Mouse (Mus musculus) hindbrain, embryonic 15.5 days (tissue): ENCODE data around the gene Rps8. TPM values are rescaled to one million over a fixed set of nuclear protein-coding genes. Genes with fewer than 3 reads are reported as not detected.

Experiments
- ATAC-seq: fragments of 200-750 bp; cut with Nextera tagmentation; 2 replicates; pipeline ENCODE4 v1.8.0; 2017; ENCODE audit warnings: low read depth, moderate number of reproducible peaks, moderate TSS enrichment; ENCODE audit not compliant: low FRiP score
- H3K27ac ChIP-seq: fragments of 300-500 bp; sonication (generic); replicated peaks from 2 replicates; pipeline ENCODE4 v1.5.1; 2015; ENCODE audit warnings: mild to moderate bottlenecking, inconsistent platforms
- H3K27me3 ChIP-seq: fragments of 300-500 bp; sonication (generic); 2 replicates; pipeline ENCODE4 v1.6.1; 2015; ENCODE audit warnings: control low read depth, inconsistent platforms
- H3K36me3 ChIP-seq: fragments of 300-500 bp; sonication (generic); 2 replicates; pipeline ENCODE4 v1.6.1; 2015; ENCODE audit warnings: control low read depth, inconsistent platforms
- H3K4me1 ChIP-seq: fragments of 300-500 bp; sonication (generic); replicated peaks from 2 replicates; pipeline ENCODE4 v1.6.1; 2015; ENCODE audit warnings: control low read depth, inconsistent platforms
- H3K4me2 ChIP-seq: fragments of 300-500 bp; sonication (generic); 2 replicates; pipeline ENCODE4 v1.6.1; 2015; ENCODE audit warnings: moderate library complexity, mild to moderate bottlenecking, inconsistent platforms
- H3K4me3 ChIP-seq: fragments of 300-500 bp; sonication (generic); 2 replicates; pipeline ENCODE4 v1.5.1; 2015; ENCODE audit warnings: mild to moderate bottlenecking, inconsistent platforms
- H3K9ac ChIP-seq: fragments of 300-500 bp; sonication (generic); 2 replicates; pipeline ENCODE4 v1.6.1; 2015; ENCODE audit warnings: inconsistent platforms
- H3K9me3 ChIP-seq: fragments of 300-500 bp; sonication (generic); 2 replicates; pipeline ENCODE4 v1.6.1; 2016; ENCODE audit warnings: control low read depth, inconsistent platforms
- WGBS: fragments of 180-500 bp; shearing (Covaris S2); methylation state at CpG from one replicate; pipeline ENCODE4 v1.1.7; 2015; 5-methylcytosine and 5-hydroxymethylcytosine counted together
- polyA plus RNA-seq: library from polyadenylated mRNA; unstranded; fragments of >200 nt; fragmentation: Nextera tagmentation; extraction: Ambion mirVana; gene quantifications from 2 replicates; pipeline ENCODE4 v1.2.1, GENCODE M21; 2015

Rps8 gene
- polyA plus RNA-seq, 1 experiment from 2014 or later = 468 TPM

DNA sequence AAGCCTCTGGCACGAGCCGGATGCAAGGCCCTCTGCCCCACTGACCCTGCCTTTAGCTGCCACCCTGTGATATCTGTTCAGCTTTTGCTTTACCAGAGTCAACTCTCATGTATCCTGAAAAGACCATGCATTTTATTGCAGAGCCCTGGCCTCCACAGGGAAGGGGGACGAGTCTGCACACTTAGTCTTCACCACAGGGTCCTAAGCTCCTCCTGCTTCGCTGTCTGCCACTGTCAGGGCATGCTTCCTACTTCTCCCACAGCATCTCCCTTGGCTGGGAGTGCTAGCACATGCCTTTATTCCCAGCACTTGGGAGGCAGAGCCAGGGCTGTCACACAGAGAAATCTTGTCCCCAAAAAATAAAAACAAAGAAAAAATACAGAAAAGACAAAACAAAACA, 5.1 kb upstream of the Rps8 start:
- 0 out of 2 replicates have a peak overlapping the region, but pooled peaks have one; percentile 38 for H3K27ac ChIP-seq
- no peaks in the 10 kb centered on the region for H3K9me3 ChIP-seq
- no peak overlapping the region for H3K4me2 ChIP-seq
- no peak overlapping the region for H3K9ac ChIP-seq
- WGBS = 70% methylated on average over 4 of the region's 4 CpGs
- no peaks in the 10 kb centered on the region for H3K27me3 ChIP-seq
- H3K4me1 ChIP-seq = no peaks in the 10 kb centered on the region
- H3K36me3 ChIP-seq = no peaks in the 10 kb centered on the region
- no peak overlapping the region for H3K4me3 ChIP-seq
- peak; percentile 60; the same call in 1 of the 2 replicates for ATAC-seq

DNA sequence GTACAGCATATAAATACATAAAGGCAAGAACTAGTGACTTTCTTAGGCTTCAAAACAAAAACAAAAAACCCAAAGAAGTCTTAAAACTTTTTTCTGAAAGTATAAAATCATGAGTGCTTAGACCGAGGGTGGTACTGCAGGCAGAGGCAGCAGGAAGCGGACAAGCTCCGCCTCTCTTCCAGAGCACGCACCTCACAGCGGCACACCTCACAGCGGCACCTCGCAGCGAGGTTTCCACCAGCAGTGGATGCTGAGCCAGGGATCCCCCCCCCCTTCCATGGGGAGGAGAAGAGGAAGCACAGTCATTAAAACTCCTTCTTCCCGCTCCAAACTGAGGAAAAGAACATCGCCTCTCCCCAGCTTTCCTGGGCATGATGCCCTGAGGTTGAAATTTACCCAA, 3.6 kb upstream of the Rps8 start:
- H3K4me3 ChIP-seq = no peak overlapping the region
- no peaks in the 10 kb centered on the region for H3K36me3 ChIP-seq
- no peaks in the 10 kb centered on the region for H3K9me3 ChIP-seq
- peaks cover 6% of the 10 kb centered on the region for H3K4me1 ChIP-seq
- H3K27me3 ChIP-seq = no peaks in the 10 kb centered on the region
- H3K27ac ChIP-seq = no peak overlapping the region
- WGBS = 77% methylated on average over 10 of the region's 10 CpGs
- ATAC-seq = no peak
- H3K9ac ChIP-seq = no peak overlapping the region
- no peak overlapping the region for H3K4me2 ChIP-seq

DNA sequence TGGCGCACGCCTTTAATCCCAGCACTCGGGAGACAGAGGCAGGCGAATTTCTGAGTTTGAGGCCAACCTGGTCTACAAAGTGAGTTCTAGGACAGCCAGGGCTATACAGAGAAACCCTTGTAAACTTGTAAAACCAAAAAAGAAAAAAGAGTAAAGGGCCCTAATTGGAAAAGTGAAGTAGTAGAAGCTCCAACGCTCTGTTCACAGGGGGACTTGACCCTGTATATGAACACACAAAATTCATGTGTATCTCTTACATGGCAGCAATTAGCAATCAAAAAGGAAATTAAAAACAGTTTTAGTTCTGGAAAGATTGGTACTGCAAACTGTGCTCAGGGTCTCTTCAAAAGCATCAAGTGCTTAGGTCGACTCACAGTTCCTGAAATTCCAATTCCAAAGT, 329 bp upstream of the Rps8 start:
- Histone ChIP-seq H3K4me2 (peak overlapping the region; percentile 90), H3K4me1 (peaks cover 25% of the 10 kb centered on the region), H3K9me3 (no peaks in the 10 kb centered on the region), H3K27ac (peak overlapping the region; percentile 91), H3K9ac (peak overlapping the region; percentile 84), H3K36me3 (peaks cover 28% of the 10 kb centered on the region), H3K27me3 (no peaks in the 10 kb centered on the region), H3K4me3 (peak overlapping the region; percentile 72)
- 30% methylated on average over 6 of the region's 6 CpGs for WGBS
- ATAC-seq = no peak

DNA sequence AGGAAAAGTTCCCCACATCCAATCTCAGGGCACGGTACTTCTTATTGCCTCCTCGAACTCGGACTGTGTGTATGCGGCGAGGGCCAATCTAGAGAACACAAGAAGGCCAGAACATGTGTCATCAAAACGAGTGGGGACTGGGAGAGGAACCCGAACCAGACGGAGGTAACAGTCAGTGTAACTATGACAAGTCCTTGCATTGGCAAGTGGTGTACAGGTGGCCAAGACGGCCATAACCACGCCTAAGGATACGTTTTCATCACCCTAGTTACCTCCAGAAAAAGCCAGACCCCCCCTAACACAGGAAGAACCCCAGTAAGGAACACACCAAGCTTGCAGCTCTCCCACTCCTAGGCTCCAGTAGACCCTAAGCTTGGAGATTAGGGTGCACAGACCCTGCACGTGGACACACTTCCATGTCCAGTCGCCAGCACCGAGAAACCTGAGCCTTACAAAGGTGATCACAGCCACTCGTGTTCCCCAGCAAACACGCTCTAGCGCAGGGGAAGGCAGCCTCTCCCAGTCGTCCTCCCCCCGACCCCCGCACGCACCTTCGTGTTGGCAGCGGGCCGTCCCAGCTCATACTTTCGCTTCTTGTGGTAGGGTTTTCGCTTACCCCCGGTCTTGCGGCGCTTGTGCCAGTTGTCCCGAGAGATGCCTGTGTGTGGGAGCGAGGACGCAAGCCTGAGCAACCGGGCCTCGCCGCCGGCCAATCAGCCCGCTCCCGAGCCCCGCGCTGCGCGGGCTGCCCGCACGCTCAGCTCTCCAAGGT, 837 bp downstream of the Rps8 start:
- Histone ChIP-seq H3K4me3 (peak overlapping the region; percentile 72), H3K27ac (peak overlapping the region; percentile 91), H3K4me1 (peaks cover 25% of the 10 kb centered on the region), H3K27me3 (no peaks in the 10 kb centered on the region), H3K9me3 (no peaks in the 10 kb centered on the region), H3K9ac (peak overlapping the region; percentile 84), H3K4me2 (peak overlapping the region; percentile 90), H3K36me3 (peaks cover 40% of the 10 kb centered on the region)
- 0 out of 2 replicates have a peak, but pooled peaks have one; percentile 2 for ATAC-seq
- 2% methylated on average over 44 of the region's 44 CpGs for WGBS

DNA sequence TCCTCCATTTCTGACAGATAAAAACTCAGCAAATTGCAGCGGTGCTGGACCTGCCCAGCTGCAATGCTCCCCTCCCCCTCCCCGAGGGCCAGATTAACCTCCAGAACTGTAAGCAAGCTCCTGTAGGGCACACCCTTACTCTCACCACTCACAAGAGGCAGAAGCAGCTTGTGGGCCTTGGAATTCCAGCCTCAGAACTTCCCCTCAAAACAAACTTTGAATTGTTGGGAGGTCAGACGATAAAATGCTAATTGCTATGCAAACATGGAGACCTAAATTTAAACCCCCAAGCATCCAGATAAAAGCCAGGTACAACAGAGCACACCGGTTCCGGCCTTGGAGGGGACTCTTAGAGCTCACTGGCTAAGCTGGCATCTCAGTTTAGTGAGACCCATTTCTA, 3.3 kb downstream of the Rps8 start:
- peaks cover 48% of the 10 kb centered on the region for H3K36me3 ChIP-seq
- WGBS = 87% methylated on average over 5 of the region's 5 CpGs

DNA sequence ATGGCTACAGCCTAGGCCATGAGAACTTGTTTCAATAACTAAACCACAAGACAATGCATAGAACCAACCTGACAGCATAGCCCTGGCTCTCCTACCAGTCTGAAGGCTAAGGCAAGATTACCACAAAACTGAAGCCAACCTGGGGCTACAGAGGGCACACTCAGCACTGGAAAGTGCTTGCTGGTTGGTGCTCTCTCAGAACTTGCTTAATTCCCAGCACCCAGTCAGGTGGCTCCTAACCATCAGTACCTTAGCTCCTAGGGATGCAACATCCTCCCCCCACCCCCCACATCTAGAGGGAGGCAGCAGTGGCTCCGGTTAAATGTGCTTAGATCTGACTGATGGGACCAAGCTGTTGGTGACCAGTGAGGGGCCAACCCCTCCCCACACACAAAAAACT, 4.6 kb downstream of the Rps8 start:
- Histone ChIP-seq H3K9ac (no peak overlapping the region), H3K4me2 (no peak overlapping the region), H3K27me3 (no peaks in the 10 kb centered on the region), H3K9me3 (no peaks in the 10 kb centered on the region), H3K36me3 (peaks cover 48% of the 10 kb centered on the region), H3K4me3 (no peak overlapping the region), H3K4me1 (peaks cover 25% of the 10 kb centered on the region), H3K27ac (no peak overlapping the region)
- no peak for ATAC-seq
- 89% methylated on average over 1 of the region's 1 CpGs for WGBS

More for the DNA sequence above, 3.3 kb downstream of the Rps8 start:
- Histone ChIP-seq H3K27ac (no peak overlapping the region), H3K9ac (no peak overlapping the region), H3K4me1 (peaks cover 25% of the 10 kb centered on the region), H3K27me3 (no peaks in the 10 kb centered on the region), H3K4me3 (no peak overlapping the region), H3K4me2 (no peak overlapping the region), H3K9me3 (no peaks in the 10 kb centered on the region)
- no peak for ATAC-seq

DNA sequence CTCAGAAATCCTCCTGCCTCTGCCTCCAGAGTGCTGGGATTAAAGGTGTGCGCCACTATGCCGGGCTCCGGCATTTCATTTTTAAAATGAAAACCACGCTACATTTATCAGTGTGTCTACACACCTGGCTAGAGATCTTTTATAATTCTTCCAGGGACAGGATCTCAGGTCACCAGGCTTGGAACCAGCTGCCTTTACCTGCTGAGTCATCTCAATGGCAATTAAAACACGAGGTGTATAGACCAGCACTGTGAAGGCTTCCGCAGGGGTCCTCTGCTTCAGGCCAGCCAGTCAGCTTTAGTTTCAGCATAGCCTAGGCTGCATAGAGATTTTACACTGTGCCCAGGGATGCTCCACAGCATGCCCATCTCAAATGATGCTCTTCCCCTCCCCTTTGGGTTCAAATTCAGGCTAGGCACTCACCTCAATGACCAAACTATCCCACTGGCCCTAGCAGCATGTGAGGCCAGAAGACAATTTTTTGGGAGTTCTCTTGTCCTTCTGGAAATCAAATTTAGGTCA, 5.8 kb downstream of the Rps8 start:
- no peaks in the 10 kb centered on the region for H3K27me3 ChIP-seq
- no peak overlapping the region for H3K4me3 ChIP-seq
- no peak overlapping the region for H3K4me2 ChIP-seq
- no peak overlapping the region for H3K27ac ChIP-seq
- WGBS = 86% methylated on average over 6 of the region's 6 CpGs
- peaks cover 24% of the 10 kb centered on the region for H3K4me1 ChIP-seq
- peaks cover 48% of the 10 kb centered on the region for H3K36me3 ChIP-seq
- H3K9me3 ChIP-seq = no peaks in the 10 kb centered on the region
- ATAC-seq = no peak
- H3K9ac ChIP-seq = no peak overlapping the region

DNA sequence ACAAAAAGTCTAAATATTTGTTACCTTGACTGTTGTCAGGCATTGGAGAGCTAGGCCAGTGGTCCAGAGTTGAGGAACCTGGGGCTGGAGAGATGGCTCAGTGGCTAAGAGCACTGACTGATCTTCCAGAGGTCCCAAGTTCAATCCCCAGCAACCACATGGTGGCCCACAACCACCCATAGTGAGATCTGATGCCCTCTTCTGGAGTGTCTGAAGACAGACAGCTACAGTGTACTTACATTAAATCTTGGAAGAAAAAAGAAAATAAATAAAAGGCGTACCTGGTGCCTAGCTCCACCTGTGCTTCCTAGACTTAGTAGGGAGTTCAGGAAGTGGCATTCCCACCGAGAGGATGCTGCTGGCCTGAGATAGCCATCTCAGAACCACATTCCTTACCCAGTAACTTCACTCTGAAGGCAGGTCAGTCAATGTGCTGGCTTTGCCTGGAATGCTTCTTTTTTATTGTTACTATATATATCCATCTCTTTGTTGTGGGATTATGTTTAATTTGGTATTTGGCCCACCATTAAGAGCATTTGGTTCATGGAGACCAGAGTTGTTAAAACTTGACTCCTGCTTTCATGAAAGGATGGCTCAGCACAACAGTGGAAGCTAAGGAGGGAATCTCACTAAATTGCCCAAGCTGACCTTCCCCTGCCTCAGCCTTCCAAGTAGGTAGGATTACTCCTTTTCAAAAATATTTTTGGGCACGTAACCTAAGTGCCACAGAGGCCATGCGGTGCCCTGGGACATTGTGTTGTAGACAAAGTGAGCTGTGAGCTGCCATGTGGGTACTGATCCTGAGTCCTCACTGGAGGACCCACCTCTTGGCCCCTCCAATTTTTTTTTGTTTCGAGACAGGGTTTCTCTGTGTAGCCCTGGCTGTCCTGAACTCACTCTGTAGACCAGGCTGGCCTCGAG, 6.5 kb downstream of the Rps8 start:
- no peak for ATAC-seq
- H3K36me3 ChIP-seq = peaks cover 48% of the 10 kb centered on the region

DNA sequence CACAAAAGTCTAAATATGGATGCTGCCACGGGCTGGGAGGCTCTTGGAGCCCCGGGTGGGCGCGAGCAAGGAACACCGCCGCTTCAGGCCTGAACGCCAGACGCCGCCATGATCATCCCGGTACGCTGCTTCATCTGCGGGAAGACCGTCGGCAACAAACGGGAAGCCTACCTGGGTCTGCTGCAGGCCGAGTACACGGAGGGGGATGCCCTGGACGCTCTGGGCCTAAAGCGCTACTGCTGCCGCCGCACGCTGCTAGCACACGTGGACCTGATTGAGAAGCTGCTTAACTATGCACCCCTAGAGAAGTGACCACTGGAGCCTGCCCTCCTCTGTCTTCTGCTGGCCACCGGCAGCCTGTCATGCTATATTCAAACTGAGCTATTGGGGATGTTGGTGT, 7.2 kb downstream of the Rps8 start:
- Histone ChIP-seq H3K4me1 (peaks cover 10% of the 10 kb centered on the region), H3K27me3 (no peaks in the 10 kb centered on the region), H3K9ac (no peak overlapping the region), H3K27ac (no peak overlapping the region), H3K36me3 (peaks cover 41% of the 10 kb centered on the region), H3K9me3 (no peaks in the 10 kb centered on the region), H3K4me3 (no peak overlapping the region), H3K4me2 (no peak overlapping the region)
- WGBS = 70% methylated on average over 24 of the region's 24 CpGs
- no peak for ATAC-seq

More for the DNA sequence above, 6.5 kb downstream of the Rps8 start:
- Histone ChIP-seq H3K4me2 (no peak overlapping the region), H3K4me1 (peaks cover 17% of the 10 kb centered on the region), H3K27me3 (no peaks in the 10 kb centered on the region), H3K9me3 (no peaks in the 10 kb centered on the region), H3K27ac (no peak overlapping the region), H3K9ac (no peak overlapping the region), H3K4me3 (no peak overlapping the region)
- WGBS = 73% methylated on average over 6 of the region's 6 CpGs

DNA sequence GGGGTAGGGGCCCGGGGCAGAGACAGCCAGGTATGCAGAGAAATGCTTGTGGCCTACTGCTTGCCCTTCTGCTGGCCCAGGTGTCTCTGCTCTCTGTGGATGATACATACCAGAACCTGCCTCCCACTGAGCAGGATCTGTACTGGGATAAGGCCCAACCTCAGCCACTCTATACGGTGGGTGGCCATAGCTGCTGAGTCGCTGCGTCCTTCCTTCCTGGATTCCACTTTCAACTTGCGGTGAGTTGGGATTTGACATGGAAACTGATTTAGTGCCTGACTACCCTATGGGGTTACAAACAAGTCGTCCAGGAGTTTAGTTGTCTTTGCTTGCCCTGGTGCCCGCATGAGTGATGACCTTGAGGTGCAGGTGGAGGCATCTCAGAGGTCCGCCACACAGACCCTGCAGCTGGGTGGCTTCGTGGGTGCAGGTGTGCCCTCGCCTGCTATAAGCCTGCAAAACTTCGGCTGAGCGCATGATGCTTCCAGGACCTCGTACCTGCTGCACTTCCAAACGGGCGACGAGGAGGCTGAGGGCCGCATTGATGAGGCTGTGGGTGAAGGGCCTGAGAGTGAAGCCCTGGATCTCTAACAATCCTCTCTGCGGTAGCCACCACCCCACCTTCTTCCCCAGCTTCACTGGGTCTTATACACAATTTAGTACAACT, 7.9 kb downstream of the Rps8 start:
- peaks cover 34% of the 10 kb centered on the region for H3K36me3 ChIP-seq
- no peak for ATAC-seq
- no peaks in the 10 kb centered on the region for H3K9me3 ChIP-seq
- WGBS = 89% methylated on average over 18 of the region's 18 CpGs
- H3K27me3 ChIP-seq = no peaks in the 10 kb centered on the region
- no peak overlapping the region for H3K4me2 ChIP-seq
- no peak overlapping the region for H3K27ac ChIP-seq
- H3K4me3 ChIP-seq = no peak overlapping the region
- H3K4me1 ChIP-seq = peaks cover 7% of the 10 kb centered on the region
- H3K9ac ChIP-seq = no peak overlapping the region

DNA sequence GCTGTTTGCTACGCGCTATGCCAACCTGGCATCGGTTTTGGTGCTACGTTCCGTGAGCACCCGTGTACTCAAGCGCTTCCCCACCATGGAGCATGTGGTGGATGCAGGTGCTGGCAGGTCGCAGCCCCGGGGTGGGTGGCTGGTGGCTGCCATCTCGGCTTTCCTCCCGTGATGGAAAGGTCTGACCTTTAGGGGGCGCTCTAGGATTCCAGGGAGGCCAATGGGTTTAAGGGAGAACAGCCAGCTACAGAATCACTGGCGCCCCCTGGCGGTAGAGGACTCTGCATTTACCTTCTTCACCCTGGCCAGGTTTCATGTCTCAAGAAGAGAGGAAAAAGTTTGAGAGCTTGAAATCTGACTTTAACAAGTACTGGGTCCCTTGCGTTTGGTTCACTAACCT, 9.9 kb downstream of the Rps8 start:
- H3K36me3 ChIP-seq = peaks cover 17% of the 10 kb centered on the region
- no peak overlapping the region for H3K4me2 ChIP-seq
- H3K27me3 ChIP-seq = no peaks in the 10 kb centered on the region
- H3K9me3 ChIP-seq = no peaks in the 10 kb centered on the region
- no peaks in the 10 kb centered on the region for H3K4me1 ChIP-seq
- 31% methylated on average over 15 of the region's 15 CpGs for WGBS
- no peak overlapping the region for H3K9ac ChIP-seq
- no peak overlapping the region for H3K4me3 ChIP-seq
- ATAC-seq = no peak
- no peak overlapping the region for H3K27ac ChIP-seq
